Mouse (Mus musculus) heart, postnatal 25 days (tissue): Measurements from ENCODE around the gene Stk38l. TPM values are rescaled to one million over a fixed set of nuclear protein-coding genes. Genes with fewer than 3 reads are reported as not detected.
"Not testable (repeated sequence)": the region's sequence is repeated elsewhere in the genome, so short reads cannot be mapped to it uniquely, and the experiment has no call there.

Source experiments
- DNase-seq: peaks from one replicate; pipeline ENCODE4 v3.0.0; 2022; ENCODE audit warnings: low spot score
- intact Hi-C: fragments of 180-260 bp; cut with DNase I; formaldehyde crosslinking; loops from one replicate; pipeline ENCODE4 v1.15.1; 2025
- total RNA-seq, 2 experiments: library from RNA; stranded (reverse); gene quantifications; 2 replicates each; pipeline ENCODE4 v1.2.3; 2021

The Stk38l gene
- total RNA-seq, 2 experiments from 2014 or later = 12.6 to 14.6 TPM

DNA sequence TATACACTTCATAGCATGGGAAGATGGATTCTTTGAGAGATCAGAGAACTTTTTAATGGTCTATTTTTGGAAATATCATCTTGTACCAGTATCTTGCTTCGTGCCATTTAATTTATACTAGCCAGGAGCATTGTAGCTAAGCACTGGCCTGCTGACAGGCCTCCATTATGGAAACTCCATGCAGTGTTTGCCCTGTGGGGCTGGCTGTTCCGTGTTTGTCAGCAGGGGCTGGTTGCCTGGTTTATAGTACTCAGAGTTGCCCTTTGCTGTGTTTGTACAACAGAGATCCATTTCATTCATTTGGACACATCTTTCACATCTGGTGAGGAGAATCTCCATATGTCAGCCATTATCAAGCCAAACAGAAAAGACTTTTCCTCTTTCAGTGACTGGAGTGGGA lies 6.9 kb downstream of the Stk38l start:
- no peak for DNase-seq
- intact Hi-C loops = no loop called here

DNA sequence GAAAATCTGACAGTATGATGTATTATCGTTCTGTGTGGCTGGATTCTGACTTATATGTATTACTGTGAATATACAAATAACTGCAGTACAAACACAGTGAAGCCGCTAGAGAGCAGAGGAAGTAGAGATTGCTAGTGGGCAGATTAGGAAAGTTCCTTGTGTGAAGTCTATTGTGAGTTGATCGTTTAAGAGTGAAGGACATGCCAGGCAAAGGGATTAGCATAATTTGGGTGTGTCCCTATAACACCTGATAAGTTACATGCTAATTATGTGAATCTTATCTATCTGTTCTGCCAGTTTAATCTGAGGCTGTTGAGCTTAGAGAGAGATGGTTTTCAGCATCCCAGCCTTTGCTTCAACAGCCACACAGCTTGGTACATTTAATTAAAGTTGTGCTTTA lies 7.4 kb downstream of the Stk38l start:
- intact Hi-C loops = no loop called here
- no peak for DNase-seq

DNA sequence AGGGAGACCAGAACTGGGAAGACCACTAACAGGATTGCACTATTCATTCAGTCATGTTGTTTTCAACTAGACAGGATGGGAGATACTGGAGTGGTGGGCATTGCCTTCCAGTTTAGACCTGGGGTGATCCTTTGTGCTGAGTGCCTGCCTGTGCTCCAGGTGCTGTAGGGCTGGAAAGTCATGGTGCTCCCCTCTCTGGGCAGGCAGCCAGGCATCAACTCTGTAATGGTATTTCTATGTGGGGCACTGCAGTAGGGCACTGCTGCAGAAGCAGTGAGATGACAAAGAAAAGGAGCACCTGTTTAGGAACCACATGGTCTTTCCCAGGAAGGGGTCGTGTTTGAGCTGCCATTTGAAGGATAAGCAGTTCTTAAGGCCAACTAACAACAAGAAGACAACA lies 7.9 kb downstream of the Stk38l start:
- intact Hi-C loops = no loop called here
- no peak for DNase-seq

DNA sequence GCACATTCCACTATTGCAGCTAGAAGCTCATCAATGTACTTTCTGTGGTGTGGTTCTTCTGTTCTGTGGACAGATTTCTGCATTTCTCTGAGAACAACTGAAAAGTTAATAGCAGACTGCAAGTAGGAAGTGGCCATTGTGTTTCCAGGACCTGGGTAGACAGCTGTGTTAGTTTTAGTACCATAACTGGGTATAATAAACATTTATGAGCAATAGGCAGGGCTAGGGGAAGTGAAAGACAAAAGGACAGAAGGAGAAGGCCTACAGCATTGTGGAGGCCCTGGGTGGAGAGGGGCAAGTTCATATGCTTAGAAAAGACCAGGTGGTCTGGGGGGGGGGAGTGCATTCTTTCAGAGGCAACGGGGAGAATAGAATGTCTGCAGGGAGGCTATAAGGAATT lies 8.8 kb downstream of the Stk38l start:
- no peak for DNase-seq
- intact Hi-C loops = no loop called here

DNA sequence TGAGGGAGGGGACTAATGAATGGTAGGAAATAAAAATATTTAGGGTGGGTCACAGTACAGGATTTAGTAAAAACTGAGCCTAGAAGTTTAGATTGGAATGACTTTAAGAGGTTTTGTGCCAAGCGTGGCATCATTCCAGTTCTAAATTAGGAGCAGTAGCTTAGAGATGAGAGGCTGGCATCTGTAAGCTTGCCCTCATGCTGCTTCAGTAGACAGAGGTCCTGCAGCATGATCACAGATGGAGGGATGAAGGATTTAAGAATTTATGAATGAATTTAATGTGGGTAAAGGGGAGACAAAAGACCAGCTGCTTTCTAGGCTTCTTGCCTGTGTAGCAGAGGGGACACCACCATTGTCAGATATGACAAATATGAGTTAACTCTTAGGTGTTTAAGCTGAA lies 14.1 kb downstream of the Stk38l start:
- DNase-seq = no peak
- intact Hi-C loops = no loop called here

DNA sequence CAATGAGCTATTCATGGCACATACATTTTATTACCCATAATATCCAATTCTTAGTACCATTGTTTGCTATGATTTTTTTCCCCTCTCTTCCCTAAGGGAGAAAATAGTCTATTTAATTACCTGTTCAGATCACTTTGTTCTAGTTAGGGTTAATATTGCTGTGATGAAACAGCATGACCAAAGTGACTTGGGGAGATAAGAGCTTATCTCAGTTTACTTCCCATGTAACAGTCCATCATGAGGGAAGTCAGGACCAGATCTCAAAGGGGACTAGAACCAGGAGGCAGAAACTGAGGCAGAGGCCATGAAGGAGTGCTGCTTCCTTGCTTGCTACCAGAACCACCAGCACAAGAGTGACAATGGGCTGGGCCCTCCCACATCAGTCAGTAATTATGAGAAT lies 15.9 kb downstream of the Stk38l start:
- DNase-seq = no peak
- intact Hi-C loops = no loop called here

DNA sequence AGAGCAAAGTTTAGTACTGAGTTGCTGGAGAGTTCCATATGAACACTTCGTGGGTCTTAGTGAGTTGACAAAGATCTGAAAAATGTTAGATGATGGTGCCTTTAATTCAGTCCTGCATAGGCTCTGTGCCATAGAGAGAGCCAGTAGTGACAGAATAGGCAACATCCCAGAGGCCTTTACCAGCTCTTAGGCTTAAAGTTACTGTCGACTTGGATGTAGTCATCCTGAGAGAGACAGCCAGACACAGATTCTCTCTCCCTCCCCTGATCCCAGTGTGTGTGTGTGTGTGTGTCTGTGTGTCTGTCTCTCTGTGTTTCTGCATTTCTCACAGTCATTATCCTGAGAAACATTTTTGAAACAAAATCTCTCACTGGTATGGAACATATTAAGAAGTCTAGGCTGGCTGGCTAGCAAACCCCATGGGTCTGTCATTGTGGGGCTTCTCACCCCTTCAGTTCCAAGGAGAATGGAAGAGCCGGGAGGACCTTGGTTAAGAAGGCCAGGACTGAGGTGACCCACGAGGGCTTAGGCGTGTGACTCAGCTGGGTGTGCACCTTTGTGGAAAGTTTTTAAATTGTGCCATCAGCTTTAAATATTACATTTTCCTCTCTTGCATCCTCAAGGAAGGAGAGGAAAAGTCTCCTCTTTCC lies 17.3 kb downstream of the Stk38l start:
- intact Hi-C loops = no loop called here
- DNase-seq = no peak

DNA sequence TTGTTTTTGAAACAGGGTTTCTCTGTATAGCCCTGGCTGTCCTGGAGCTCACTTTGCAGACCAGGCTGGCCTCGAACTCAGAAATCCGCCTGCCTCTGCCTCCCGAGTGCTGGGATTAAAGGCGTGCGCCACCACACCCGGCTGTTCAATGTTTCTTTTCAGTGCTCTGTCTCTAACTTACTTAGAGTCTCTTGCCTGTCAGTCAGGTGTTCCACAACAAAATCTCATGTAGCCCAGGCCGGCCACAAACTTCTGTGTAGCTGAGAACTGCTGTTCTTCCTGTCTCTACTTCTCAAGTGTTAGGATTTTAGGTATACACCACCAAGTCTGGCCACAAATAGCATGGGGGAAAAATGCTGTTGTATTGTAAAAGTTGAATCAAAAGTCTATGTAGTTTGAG lies 19.5 kb downstream of the Stk38l start:
- intact Hi-C loops, DNase-seq: not testable (repeated sequence)

DNA sequence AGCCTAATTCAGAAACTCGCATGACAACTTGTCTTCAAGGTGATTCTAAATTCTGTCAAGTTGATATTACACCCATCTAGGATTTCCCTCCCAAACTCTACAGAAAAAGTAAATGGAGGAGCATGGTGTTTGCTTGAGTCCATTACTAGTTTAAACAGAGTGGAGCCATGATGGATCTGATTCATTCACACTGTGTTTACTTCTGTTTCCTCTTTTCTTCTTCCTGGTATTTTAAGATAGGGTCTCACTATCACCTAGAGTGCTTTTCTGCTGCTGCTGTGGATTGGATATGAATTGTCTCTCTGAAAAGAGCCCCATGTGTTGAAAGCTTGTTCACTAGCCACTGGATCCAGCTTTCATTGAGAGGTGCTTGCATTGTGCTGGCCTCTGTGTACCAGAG lies 20.4 kb downstream of the Stk38l start:
- no peak for DNase-seq
- intact Hi-C loops = no loop called here

DNA sequence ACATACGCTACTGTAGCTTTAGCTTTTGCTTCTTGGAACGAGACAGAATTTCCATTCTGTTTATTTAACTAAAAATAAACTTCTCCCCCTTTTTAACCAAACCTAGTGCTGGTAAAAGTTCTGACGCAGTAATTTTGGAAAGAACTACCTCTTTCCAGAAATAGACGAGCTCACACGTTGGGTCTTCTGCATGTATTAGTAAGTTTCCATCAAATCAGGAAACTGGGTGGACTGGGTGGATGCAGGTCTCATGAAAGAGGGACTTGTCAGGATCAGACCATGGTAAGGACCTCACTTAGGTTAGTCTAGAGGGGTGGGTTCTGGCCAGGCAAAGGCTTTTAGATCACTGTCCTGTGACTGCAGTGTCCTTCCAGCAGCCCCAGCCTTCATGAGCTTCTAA lies 21.8 kb downstream of the Stk38l start:
- intact Hi-C loops = no loop called here
- DNase-seq = no peak

DNA sequence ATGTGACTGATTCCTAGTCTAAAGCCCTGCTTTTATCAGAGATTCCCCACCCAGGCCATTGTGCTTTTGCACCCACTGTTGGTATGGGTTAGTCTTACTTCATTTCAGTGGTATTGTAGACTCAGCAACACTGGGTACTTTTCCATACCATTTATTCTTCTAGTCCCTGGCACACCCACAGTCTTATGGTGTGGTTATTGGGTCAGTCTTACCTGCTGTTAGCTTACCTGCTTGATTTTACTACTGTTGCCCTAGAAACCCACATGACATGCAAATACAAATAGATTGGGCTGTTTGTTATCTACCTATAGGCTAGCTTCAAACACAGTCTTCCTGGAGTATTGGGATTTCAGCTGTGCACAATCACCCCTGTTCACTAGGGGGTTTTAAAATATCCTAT lies 22.3 kb downstream of the Stk38l start:
- intact Hi-C loops = no loop called here
- DNase-seq = no peak

DNA sequence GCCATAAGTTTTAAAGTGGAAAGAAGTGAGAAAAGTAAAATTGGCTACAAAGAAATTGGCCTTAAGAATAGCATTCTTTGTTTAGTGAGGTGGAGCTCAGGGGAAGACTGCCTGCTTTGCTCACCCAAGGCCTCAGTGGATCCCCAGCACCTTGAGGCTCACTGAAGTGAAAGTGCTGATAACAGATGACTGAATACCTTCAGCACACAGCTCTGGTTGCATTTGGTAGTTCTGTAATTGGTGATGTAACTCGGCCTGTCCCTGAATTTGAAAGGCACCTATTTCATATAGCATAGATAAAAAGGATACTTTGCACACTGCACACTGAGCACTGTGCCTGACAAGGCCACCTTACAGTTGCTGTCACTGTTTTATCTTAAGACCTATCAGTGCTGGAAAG lies 23.5 kb downstream of the Stk38l start:
- intact Hi-C loops = no loop called here
- DNase-seq = no peak

DNA sequence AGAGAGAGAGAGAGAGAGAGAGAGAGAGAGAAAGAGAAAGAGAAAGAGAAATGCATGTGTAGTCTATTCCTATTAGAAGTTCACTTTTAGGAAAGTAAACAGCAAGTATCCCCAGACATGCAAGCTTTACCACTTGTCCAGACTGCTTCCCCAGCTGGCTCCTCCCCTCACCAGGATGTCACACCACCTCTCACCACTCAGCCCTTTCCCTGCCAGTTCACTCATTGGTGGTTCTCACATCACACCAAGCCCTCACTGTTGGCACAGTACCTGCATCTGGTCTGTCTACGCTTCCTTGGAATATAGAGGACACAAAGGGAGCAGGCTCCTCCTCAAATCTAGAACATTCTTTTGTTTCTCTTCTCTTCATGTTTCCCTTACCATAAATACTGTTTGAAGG lies 26.9 kb downstream of the Stk38l start:
- intact Hi-C loops = no loop called here
- no peak for DNase-seq

DNA sequence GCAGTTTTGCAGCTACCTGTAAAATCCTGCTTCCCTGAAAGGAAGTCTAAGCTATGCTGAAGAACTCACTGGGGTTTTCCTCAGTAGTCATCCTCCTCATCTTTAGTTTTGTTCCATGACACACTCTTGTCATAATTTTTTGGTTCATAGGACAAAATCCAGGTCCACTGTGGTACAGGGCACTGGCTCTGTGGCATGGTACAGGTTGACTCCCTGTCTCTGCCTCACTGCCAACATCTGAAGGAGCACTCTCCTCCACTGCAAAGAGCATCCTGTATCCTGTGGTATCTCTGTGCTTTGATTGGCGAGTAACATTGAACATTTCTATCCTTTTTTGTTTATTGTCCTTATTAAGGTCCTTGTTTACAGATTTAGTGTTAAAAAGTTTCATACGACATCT lies 27.4 kb downstream of the Stk38l start:
- intact Hi-C loops = no loop called here
- no peak for DNase-seq

DNA sequence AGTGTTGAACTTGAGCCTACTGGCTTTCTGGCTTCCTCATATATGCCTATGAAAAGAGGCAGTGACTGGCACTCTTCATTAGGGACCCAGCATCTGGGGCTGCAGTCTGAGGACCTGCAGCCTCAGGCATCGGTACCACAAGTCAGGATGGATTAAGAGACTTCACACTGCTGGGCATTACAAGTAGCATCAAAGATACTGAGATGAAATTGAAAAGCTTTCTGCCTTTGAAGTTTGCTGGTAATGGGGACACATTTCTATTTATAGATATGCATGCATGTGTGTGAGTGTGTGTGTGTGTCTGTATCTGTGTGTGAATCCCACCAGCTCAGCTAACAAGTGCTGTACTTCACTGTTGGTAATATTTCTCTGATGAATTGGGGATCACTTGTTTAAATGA lies 27.8 kb downstream of the Stk38l start:
- intact Hi-C loops = no loop called here
- DNase-seq = no peak

DNA sequence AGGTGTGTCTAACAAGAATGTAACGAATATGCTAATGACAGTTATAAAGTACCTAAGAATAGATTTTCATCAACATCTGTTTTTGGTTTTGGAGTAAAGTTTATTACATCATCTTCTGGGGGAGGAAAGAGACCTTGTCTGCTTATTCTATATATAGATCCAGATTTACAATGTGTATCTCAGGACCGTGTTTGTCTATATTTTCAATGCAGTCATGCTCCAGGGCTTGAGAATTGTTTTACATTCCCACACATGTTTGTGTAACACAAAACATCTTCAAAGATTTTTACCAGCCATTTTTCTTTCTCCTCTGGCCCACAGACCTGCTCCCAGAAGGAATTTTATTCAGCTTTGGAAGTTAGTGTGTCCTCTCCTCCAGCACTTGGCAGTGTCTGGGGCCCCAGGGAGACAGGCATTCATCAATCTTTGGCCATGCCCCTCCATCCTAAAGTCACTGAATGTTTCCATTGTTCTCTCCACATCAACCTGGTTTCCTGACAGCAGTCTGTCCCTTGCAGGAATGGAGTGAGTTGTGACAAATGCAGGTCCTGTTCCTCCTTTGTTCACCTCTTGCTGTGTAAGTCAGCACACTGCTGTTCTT lies 28.9 kb downstream of the Stk38l start:
- DNase-seq = no peak
- intact Hi-C loops = no loop called here

DNA sequence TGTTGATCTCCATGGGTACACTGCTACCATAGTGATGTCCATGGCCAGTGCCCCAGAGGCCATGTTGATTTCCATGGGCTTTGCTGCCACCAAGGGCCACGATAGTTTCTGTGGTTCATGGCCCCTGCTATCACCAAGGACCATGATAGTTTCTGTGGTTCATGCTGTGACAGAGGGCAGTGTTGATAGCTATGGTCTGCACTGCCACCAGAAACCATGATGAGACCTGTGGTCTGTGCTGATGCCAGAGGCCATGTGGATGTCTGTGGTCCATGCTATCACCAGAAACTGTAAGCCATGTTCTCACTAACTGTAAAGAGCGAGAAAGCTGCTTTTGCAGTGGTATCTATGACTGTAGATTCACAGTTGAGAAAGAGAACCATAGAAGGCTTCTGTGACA lies 30.3 kb downstream of the Stk38l start:
- DNase-seq = no peak
- intact Hi-C loops = no loop called here

DNA sequence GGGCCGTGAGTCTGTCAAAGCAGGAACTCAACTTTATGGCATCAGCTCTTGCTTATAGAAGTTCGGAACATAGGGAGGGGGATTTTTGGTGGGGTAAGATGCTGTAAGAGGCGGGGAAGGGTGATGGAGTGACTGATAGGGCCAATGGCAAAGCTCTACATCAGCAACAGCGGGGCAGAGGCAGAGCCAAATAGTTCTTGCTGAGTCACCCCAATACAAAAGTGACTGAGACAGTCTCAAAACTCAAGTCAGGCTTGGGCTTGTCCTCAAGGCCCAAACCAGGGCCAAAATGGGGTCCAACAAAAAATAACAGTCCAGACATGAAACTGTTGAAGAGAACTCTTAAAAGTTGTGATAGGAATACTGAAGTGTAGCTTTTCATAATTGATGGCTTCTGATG lies 30.9 kb downstream of the Stk38l start:
- DNase-seq = no peak
- intact Hi-C loops = no loop called here

DNA sequence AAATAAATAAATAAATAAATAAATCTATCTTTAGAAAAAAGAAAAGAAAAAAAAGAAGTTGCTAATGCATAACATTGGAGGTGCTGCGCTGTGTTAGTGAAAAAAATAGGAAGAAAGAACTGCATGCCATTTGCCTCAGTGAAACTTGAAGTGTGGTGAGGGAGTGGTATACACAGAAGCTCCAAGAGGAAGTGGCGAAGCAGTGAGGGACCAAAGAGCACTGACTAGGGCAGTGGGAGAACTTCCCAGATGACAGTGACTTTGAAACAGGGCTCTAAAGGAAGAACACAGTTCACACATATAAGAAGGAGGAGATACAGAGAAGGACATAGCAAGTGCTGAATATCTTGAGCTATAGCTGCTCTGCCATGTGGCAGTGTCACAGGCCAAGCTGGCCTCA lies 34.2 kb downstream of the Stk38l start:
- intact Hi-C loops = no loop called here
- DNase-seq = no peak

DNA sequence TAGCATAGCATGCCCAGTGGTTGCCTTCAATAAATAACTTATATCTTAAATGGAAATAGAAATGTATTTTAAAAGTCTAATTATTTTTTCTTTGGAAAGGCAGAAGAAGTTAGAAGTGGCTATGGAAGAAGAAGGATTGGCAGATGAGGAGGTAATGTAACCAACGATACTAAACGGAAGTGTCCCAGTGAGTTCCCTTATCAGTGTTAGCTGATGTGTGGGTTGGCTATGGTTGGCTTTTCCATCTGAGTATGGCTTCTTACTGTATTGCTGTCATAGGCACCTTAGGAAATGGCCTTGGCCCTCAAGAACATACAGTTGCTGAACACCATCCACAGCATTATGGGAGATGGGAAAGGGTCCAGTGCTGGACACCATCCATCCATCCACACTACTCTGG lies 35.2 kb downstream of the Stk38l start:
- intact Hi-C loops = loop anchor here (2.0 to 5.0 kb wide), 2 partner anchors 31 to 73 kb away; no protein-coding TSS in a partner anchor
- no peak for DNase-seq

DNA sequence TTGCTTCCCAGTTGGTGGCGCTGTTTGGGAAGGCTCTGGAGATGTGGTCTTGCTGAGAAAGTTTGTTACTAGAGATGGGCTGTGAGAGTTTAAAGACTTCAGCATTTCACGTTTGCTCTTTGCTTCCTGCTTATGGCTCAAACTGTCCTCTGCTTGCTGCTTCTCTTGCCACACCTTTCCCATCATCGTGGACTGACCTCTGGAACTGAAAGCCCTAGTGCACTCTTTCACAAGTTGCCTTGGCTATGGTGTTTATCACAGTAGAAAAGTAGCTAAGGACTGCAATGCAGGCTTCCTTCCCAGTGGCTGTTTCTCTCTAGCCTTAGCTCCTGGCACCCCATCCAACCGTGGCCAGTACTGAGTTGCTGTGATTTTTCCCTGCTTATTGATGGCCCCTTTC lies 35.9 kb downstream of the Stk38l start:
- intact Hi-C loops = loop anchor here (2.0 to 5.0 kb wide), 2 partner anchors 32 to 73 kb away; no protein-coding TSS in a partner anchor
- DNase-seq = no peak

DNA sequence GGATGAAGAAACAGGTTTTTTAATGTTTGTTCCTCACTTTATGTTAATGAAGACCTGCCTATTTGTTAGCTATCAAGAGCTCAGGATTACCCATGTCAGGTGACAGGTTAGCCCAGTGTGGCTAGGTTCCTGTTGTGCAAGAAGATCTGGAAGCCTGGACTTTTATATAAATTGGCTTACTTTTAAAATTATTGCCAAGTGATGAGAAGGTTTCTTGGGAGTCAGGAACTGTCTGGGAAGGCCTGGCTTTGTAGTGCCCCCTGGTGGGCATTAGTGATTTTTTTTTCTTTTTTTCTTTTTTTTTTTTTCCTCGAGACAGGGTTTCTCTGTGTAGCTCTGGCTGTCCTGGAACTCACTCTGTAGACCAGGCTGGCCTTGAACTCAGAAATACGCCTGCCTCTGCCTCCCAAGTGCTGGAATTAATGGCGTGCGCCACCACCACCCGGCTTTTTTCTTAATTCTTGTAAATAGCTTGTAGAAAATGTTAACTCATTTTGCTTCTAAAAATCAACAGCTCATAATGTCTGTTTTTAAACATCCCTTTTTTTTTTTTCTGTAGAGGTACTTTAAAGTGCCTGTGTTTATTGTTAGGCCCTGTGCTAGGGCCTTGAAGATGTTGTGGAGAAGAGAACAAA lies 37.6 kb downstream of the Stk38l start:
- intact Hi-C loops = loop anchor here (1.0 to 5.0 kb wide), 2 partner anchors 75 to 98 kb away; no protein-coding TSS in a partner anchor
- DNase-seq = no peak
